Mouse (Mus musculus): ENCODE data around the gene Slco4c1.

DNA sequence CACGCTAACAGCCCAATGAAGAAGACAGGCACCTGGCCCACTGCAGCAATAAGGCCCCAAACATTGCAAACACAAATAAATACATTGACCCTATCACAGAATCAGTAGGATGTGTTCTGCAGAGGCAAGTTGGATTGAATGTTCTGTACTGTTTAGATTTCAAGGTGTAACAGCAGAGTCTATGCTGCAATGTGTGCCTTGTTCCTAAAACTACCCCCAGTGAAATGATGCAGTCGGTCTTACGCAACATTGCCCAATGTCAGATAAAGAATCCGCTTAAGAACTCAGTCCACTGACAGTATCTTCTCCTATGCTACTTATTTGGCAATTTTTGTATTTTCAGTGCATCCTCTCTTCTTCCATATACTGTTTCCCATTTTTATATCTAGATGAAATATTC lies 6.0 kb downstream of the Slco4c1 start:
- TF ChIP-seq POLR2A (IDR thresholded peaks at IDR 0.05; ENCODE audit: borderline replicate concordance, insufficient read depth, low read length) (no peak), CTCF (IDR thresholded peaks at IDR 0.05; ENCODE audit: borderline replicate concordance, insufficient read depth, low read depth, low read length) (no peak)

Measured in cerebellum, adult 2 months (tissue).